Mouse (Mus musculus): Measurements from ENCODE around the gene Gm12184.
"Not testable (repeated sequence)": the region's sequence is repeated elsewhere in the genome, so short reads cannot be mapped to it uniquely, and the experiment has no call there.

The Gm12184 gene

GRCm38 (mm10) chr11:48825979-48826751 is at the start of gene Gm12184, which contains the start of gene Trim7:
Gene Gm12184, minus strand, starts transcription at chr11:48826655.
Gene Trim7, plus strand, starts transcription at chr11:48826140.
- not testable (repeated sequence) for DNase-seq

- DNase-seq, result not testable (repeated sequence)
Measured at GRCm38 (mm10) chr11:48875343-48875837, 48.9 kb upstream of the Gm12184 start.

- peak; percentile 62 for DNase-seq
Measured at GRCm38 (mm10) chr11:48874465-48874864, 48.0 kb upstream of the Gm12184 start.

GRCm38 (mm10) chr11:48873591-48874290 is 47.3 kb upstream of the Gm12184 start:
- no peak for DNase-seq

- no peak for DNase-seq
Measured at GRCm38 (mm10) chr11:48872695-48873300, 46.3 kb upstream of the Gm12184 start.

GRCm38 (mm10) chr11:48871817-48872541 is 45.5 kb upstream of the Gm12184 start:
- peak; percentile 23 for DNase-seq

- DNase-seq, result peak; percentile 26
Measured at GRCm38 (mm10) chr11:48871201-48871772, 44.8 kb upstream of the Gm12184 start, which contains the start of gene Irgm1. Gene Irgm1, minus strand, starts transcription at chr11:48871683.

GRCm38 (mm10) chr11:48870781-48871180 is 44.3 kb upstream of the Gm12184 start:
- no peak for DNase-seq

GRCm38 (mm10) chr11:48869380-48870110 is 43.1 kb upstream of the Gm12184 start:
- no peak for DNase-seq

- DNase-seq, result no peak
Measured at GRCm38 (mm10) chr11:48866481-48866880, 40.0 kb upstream of the Gm12184 start.

- DNase-seq, result no peak
Measured at GRCm38 (mm10) chr11:48863808-48864207, 37.4 kb upstream of the Gm12184 start.

GRCm38 (mm10) chr11:48862784-48863319 is 36.4 kb upstream of the Gm12184 start:
- no peak for DNase-seq

- peak; percentile 55 for DNase-seq
Measured at GRCm38 (mm10) chr11:48859014-48859413, 32.6 kb upstream of the Gm12184 start.

GRCm38 (mm10) chr11:48853474-48854180 is 27.2 kb upstream of the Gm12184 start:
- peak; percentile 92 for DNase-seq

GRCm38 (mm10) chr11:48852624-48853473 is 26.4 kb upstream of the Gm12184 start:
- no peak for DNase-seq

- no peak for DNase-seq
Measured at GRCm38 (mm10) chr11:48852190-48852589, 25.7 kb upstream of the Gm12184 start.

- DNase-seq, result no peak
Measured at GRCm38 (mm10) chr11:48851270-48851995, 25.0 kb upstream of the Gm12184 start.

GRCm38 (mm10) chr11:48850240-48850639 is 23.8 kb upstream of the Gm12184 start:
- DNase-seq, result no peak

- DNase-seq, result no peak
Measured at GRCm38 (mm10) chr11:48846881-48847280, 20.4 kb upstream of the Gm12184 start.
